Comparison of ENCODE assay signal across 16 mouse cellular contexts in genomic region chr12:68947240-68947639, GRCm38 (mm10).
"Had no signal": no experiment of that assay in that cellular context is flagged by ENCODE, and none has a peak within 500 bp of the region (broad histone marks: within the 10 kb centered on the region; RNA-seq: fewer than 3 reads in every experiment).

No protein-coding gene starts in this region.

- H3K27ac ChIP-seq: neural tube, embryonic 13.5 days; neural tube, embryonic 15.5 days; stomach, embryonic 15.5 days; stomach, postnatal 0 days had no signal

- H3K9me3 ChIP-seq: neural tube, embryonic 13.5 days; neural tube, embryonic 15.5 days; stomach, embryonic 15.5 days had no signal

- H3K4me2 ChIP-seq: neural tube, embryonic 13.5 days; neural tube, embryonic 15.5 days; stomach, embryonic 15.5 days had no signal

- H3K4me3 ChIP-seq: neural tube, embryonic 13.5 days; neural tube, embryonic 15.5 days; stomach, embryonic 15.5 days had no signal

- DNase-seq: retina, postnatal 1 day; right cerebral cortex, adult 18-20 months; right cerebral cortex, postnatal 14 days; right cerebral cortex, postnatal 25 days; right cerebral cortex, postnatal 4 days; spleen, adult 18-20 months; thymus, adult 18-20 months; thymus, adult 2 months; thymus, postnatal 14 days; thymus, postnatal 25 days; thymus, postnatal 36 days; thymus, postnatal 4 days had no signal

- H3K27me3 ChIP-seq: neural tube, embryonic 13.5 days; neural tube, embryonic 15.5 days; stomach, embryonic 15.5 days had no signal

- H3K36me3 ChIP-seq: neural tube, embryonic 13.5 days; neural tube, embryonic 15.5 days; stomach, embryonic 15.5 days had no signal

- H3K4me1 ChIP-seq: neural tube, embryonic 13.5 days; neural tube, embryonic 15.5 days; stomach, embryonic 15.5 days had no signal

- H3K9ac ChIP-seq: neural tube, embryonic 13.5 days; neural tube, embryonic 15.5 days; stomach, embryonic 15.5 days had no signal
